Mouse (Mus musculus) layer of hippocampus, postnatal 36 days (tissue): Measurements from ENCODE around the gene Emilin1. TPM values are rescaled to one million over a fixed set of nuclear protein-coding genes. Genes with fewer than 3 reads are reported as not detected.

Source experiments
- DNase-seq, 2 experiments: peaks; one replicate each; pipeline ENCODE4 v3.0.0; 2022
- total RNA-seq, 2 experiments: library from RNA; stranded (reverse); gene quantifications; 2 replicates each; pipeline ENCODE4 v1.2.3; 2021

Emilin1 gene
- total RNA-seq, 2 experiments from 2014 or later, result 2.0 to 2.3 TPM

GRCm38 (mm10) chr5:30926073-30926472, 12.9 kb downstream of the Emilin1 start:
- no peak for DNase-seq

- DNase-seq, result peak; percentile 44 to 47
These were observed 14.8 kb downstream of the Emilin1 start for GRCm38 (mm10) chr5:30927945-30928529.

GRCm38 (mm10) chr5:30930121-30930520, 16.9 kb downstream of the Emilin1 start:
- peak; percentile 66 to 71 for DNase-seq

- DNase-seq, result no peak
These were observed 17.6 kb downstream of the Emilin1 start for GRCm38 (mm10) chr5:30930846-30931245.

GRCm38 (mm10) chr5:30931378-30931777, 18.2 kb downstream of the Emilin1 start:
- DNase-seq, result no peak

- DNase-seq, result no peak
These were observed 20.5 kb downstream of the Emilin1 start for GRCm38 (mm10) chr5:30933705-30934104.

GRCm38 (mm10) chr5:30934725-30935461, 21.7 kb downstream of the Emilin1 start:
- DNase-seq, result no peak

- no peak for DNase-seq
These were observed 29.8 kb downstream of the Emilin1 start for GRCm38 (mm10) chr5:30943004-30943403.

GRCm38 (mm10) chr5:30944344-30944743, 31.1 kb downstream of the Emilin1 start:
- no peak for DNase-seq

GRCm38 (mm10) chr5:30944956-30945781, 32.0 kb downstream of the Emilin1 start, which contains the start of gene Cgref1:
Gene Cgref1 (minus strand): TSS chr5:30945591.
- DNase-seq, result peak; percentile 62 to 68

- DNase-seq, result no peak
These were observed 35.4 kb downstream of the Emilin1 start for GRCm38 (mm10) chr5:30948620-30949019.

GRCm38 (mm10) chr5:30949654-30950326, 36.6 kb downstream of the Emilin1 start:
- peak; percentile 91 to 92 for DNase-seq

- no peak for DNase-seq
These were observed 37.2 kb downstream of the Emilin1 start for GRCm38 (mm10) chr5:30950451-30950850.

GRCm38 (mm10) chr5:30950922-30951321, 37.7 kb downstream of the Emilin1 start:
- DNase-seq, result no peak

- DNase-seq, result no peak
These were observed 38.5 kb downstream of the Emilin1 start for GRCm38 (mm10) chr5:30951706-30952105.

GRCm38 (mm10) chr5:30952551-30952950, 39.3 kb downstream of the Emilin1 start:
- no peak for DNase-seq

- DNase-seq, result no peak
These were observed 40.9 kb downstream of the Emilin1 start for GRCm38 (mm10) chr5:30954065-30954464.

- no peak for DNase-seq
These were observed 41.4 kb downstream of the Emilin1 start for GRCm38 (mm10) chr5:30954556-30954955.

- no peak for DNase-seq
These were observed 42.5 kb downstream of the Emilin1 start for GRCm38 (mm10) chr5:30955751-30956150.

- DNase-seq, result no peak
These were observed 44.7 kb downstream of the Emilin1 start for GRCm38 (mm10) chr5:30957891-30958290.

GRCm38 (mm10) chr5:30959198-30959854, 46.1 kb downstream of the Emilin1 start:
- no peak for DNase-seq

GRCm38 (mm10) chr5:30959966-30960501, 46.8 kb downstream of the Emilin1 start, which contains the start of gene Preb:
Gene Preb (minus strand): TSS chr5:30960361.
- peak; percentile 99 for DNase-seq
